Mouse (Mus musculus): ENCODE measurements at regions not wholly inside any gene's neighbourhood (a gene's known extent, or its start where the extent isn't known, plus 50 kb on each side); places are given as distances from the start of the nearest gene placed in this dataset.

DNA sequence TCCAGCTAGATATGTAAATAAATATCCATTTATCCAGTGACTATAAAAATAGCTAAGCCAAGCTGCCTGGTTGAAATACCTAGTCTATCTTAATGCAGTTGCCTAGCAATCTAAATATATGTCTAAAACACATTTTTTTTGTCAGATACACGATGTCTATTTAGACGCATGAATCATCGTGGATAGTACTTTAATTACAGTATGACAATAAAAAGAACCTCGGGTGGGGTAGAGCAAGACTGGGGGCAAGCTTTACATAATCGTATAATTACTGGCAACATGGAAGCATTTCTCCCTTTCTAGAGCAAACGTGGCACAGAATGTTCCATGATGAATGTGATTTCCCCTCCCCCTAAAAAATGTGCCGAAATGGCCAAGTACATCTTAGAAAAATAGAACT lies 180.4 kb downstream of the Gm19935 start:
- DNase-seq (ENCODE audit: low read depth, low spot score): no peak

DNA sequence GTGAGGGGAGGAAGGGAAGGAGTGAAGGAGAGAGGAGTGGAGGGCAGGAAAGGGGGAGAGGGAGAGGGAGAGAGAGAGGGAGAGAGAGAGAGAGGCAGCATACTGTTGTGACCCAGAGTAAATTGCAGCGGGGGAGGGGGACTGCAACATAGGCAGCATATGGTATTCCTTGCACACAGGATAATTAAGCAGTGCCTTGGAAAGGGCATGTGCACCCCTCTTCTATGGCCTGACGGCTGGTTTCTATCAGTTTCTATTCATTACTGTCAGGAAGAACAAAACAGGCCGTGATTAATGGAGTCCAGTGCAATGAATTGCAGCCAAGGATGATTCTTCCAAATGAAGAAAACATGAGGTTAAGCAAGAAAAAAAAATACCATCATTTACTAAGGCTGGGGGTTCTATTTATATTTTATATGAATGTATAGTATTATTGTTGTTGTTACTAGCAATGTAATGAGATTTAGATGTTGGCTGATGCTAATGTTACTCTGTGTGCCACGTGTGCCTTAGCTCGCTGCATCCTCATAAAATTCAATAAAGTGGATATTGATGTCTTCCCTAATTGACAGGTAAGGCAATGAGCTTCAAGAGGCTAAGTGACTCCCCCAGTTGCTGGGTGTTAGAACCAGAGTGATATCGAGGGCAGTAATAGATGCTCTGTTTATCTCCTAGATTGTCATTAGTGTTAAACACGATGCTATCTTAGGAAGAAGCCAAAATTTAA lies 181.3 kb downstream of the Gm19935 start:
- DNase-seq (ENCODE audit: low read depth, low spot score): no peak

DNA sequence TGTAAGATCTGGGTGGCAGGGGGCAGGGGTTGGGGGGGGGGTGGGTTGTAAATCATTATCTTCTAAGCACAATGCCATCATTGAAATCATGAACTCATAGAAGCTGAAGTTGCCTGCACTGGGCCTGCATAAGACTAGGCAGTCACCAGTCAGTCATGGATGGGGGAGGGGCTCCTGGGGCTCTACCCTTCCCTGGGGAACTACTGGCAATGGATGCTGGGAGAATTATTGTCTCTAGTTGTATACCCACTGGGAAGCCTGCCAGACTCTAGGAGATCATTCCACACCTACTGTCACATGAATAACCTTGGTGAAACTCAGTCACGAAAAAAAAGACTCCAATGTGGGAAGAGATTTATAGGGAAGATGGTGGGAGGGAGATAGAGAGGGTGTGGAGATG lies 186.4 kb downstream of the Gm19935 start:
- no peak for DNase-seq (ENCODE audit: low read depth, low spot score)

DNA sequence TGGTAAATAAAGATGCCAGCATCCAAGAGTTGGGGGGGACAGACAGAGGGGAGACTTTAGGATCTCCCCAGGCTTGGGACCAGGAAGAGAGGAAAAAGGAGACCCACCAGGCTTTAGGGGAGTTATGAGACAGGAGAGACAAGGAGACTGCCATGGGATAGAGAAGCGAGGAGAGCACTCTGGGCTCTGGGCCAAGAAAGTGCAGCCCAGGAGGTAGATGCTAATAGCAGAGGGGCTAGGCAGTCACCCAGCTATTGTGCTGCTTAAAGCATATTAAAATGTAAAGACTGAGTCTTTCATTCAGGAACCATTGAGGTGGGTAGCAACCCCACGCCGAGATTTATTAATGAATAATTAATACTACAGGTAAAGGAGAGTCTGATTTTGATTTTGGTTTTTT lies 208.8 kb downstream of the Gm19935 start:
- no peak for DNase-seq (ENCODE audit: low read depth, low spot score)

DNA sequence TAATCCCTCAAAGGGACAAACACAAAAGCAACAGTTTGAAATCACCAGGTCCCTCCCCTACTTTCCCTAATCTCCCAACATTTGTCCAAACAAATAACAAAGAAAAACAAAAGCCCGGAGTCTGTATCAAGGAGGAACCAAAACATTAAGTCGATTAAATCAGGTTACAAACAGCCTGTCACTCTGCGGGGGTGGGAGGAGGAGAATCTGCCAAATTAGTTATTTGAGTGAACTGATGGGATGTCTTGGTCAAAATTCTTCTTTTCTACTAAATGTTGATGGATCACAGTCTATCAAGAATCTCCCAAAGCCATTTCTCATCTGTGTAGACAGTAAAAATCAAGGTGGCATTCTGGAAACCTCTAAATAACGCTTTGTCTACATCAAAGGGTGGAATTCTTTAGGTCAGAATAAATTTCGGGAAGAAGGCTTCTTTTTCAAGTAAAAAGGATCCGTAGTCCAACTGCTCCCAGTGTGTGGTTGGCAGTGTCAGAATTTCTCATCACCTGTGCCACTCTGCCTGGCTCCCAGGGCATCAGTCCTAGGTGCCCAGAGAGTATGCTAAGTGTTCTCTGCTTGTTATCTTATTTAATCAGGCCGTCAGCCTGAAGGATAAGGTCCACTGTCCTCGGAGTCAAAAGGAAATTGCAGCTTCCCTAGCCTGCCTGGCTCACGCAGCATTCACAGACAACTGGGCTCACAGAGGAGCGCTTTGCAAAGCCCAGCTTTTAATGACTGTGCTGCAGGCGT lies 216.1 kb downstream of the Gm19935 start:
- no peak for DNase-seq (ENCODE audit: low read depth, low spot score)

DNA sequence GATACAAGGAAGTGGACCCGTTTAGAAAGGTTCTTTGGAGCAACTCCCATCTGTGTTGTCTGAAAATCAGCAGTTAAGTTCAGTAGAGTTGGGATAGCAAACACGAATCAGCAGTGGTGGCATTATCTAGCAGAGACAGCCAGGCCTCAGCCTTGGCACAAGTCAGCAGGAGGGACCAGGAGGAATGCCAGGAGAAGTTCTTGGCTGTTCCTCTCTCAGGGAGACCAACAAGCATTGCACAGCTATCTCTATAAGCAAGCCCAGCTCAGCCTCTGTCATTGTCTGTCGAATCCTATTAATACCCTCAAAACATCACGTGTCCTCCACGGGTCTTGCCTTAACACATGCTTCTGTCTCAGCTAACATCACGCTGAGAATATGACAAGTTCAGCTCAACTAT lies 219.8 kb downstream of the Gm19935 start:
- DNase-seq (ENCODE audit: low read depth, low spot score): no peak

DNA sequence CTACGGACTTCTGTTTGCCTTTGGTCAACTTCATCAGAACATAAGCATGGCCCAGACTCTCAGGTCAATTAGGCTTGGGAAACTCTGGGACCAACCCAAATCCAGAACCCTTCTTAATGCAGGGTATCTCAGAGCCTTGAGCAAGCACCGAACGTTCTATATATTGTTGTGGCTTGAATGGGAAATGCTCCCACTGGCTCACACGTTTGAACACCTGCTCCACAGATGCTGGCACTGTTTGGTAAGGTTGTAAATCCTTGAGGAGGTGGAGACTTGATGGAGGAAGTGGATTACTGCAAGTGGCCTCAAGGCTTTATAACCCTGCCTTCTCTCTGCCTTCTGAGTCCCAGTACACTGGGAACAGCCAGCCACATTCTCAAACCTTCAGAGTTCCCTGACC lies 231.3 kb upstream of the Tox3 start:
- DNase-seq (ENCODE audit: low read depth, low spot score): no peak

DNA sequence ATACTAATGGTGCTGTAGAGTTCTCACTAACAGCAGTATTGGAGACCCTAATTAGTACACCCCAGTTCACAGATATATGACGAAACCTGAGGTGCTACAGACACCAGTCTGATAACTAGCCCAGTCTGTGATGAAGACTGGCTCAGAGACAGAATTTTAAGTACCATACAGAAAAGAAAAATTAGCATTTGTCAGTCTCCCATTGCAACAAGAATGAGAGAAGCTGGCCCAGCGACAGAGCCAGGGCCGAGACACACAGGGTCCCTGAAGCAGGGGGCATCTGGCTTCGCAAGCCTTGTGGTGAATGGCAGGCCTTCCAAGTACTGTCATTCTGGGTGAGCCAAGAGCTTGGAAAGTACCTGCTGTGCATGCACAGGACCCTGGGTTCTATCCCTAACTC lies 228.8 kb upstream of the Tox3 start:
- DNase-seq (ENCODE audit: low read depth, low spot score): no peak

DNA sequence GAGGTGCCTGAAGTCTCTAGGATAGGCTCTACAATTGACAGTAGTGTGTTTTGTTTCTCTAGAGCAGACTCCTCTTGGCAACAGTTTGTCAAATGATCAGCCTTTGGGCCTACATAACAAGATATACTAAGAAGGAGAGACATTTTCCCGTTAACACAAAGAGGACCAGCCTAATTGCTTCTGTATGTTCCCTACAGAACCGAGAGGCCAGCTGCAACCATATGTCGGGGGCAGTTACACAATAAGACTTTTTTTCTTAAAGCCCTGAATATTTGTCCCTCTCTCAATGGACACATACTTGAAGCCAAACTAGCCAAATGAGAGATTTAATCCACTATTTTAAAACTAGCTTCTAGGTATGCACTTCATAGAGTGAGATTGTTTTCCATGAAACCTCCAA lies 226.5 kb upstream of the Tox3 start:
- no peak for DNase-seq (ENCODE audit: low read depth, low spot score)

DNA sequence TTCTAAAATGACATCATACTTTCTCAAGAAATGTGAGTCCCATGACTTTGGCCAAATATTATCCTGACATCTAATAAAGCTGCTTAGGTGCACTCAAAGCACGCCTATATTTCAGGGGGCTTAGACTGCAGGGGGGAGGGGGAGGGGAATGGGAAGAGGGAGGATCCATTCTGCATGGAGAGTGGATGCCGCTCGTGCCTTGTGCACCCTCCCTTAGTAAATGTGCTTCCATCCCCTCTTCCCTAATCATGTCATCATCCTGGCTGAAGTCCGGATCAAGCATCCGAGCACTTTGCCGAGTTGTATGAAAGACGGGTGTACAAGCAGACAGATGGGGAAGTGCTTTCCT lies 207.9 kb upstream of the Tox3 start:
- no peak for DNase-seq (ENCODE audit: low read depth, low spot score)

DNA sequence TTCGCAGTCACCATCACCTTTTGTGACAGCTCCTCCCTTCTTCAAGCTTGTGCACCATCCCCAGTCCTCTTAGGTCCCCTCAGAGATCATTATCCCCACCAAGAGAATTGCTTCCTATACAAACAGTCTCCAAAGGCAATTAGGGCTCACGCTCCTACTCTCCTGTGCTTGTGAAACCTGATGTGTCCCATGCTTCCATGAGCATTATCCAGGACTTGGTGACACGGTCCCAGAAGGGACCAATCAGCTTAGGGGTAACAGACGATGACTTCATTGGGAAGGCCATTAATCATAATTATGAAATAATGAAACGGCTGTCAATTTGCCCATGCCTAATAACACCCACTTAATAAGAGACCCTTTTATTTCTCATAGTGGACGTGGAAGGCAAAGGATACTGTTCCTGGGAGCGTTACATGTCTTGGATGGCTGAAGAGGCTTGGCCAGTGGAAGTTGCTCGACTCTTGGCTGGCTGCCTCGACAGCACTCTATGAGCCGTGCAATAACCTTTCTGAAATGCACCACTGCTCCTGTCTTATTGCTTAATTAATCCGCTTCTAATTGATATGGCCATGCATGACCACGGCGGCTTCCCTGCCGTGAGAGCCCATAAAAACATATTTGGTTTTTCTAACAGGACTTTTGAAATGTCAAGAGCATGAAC lies 207.4 kb upstream of the Tox3 start:
- no peak for DNase-seq (ENCODE audit: low read depth, low spot score)

DNA sequence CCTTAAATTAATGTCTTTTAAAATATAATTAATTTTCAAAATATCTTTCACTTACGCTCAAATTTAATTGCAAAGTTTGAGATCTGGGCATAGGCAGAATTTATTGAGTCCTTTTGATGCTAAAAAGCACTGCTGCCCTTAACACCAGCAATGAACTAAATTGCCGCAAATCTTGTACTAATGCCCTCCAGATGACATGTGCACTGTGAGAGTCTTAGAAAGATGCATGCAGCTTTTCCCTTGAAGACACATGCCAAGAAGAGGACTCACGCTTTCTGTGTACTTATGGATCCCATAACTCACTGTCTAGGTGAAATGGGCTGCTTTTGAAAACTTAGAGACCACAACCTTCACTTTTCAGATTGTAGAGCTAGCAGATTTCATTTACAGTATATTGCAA lies 199.1 kb upstream of the Tox3 start:
- no peak for DNase-seq (ENCODE audit: low read depth, low spot score)

DNA sequence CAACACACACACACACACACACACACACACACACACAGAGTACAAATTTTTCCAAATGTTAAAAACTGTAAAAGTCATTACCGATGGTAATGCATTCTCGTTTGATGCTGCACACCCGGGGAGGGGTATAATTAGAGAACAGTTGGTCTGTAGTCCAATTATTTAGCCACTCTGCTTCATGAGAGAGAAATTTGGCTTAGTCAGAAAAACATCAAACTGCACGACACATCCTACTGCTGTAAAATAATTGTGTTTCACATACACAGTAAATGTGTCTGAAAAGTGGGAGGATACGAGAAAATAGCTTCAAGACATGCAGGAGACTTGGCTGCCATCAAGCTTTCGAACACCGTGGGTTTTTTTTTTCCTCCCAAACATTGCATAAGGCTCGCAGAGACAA lies 194.5 kb upstream of the Tox3 start:
- no peak for DNase-seq (ENCODE audit: low read depth, low spot score)

DNA sequence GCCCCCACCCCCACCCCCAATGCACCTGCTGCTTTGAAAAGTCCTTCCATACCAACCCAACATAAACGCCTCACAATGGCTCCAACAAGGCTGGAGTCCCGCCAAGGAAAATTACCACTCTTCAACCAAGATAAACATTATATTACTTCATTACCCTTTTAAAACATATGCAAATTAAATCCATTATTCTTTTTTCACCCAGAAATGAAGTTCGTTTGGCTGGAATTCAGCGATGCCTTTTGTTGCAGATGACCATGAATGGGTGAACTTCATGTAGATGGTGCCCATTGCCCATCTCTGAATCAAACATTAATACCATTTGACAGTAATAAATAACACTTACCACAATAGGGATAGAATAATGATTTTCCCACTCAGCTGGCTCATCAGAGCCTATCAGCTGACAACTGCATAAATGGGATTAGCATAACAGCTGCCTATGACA lies 188.1 kb upstream of the Tox3 start:
- no peak for DNase-seq (ENCODE audit: low read depth, low spot score)

DNA sequence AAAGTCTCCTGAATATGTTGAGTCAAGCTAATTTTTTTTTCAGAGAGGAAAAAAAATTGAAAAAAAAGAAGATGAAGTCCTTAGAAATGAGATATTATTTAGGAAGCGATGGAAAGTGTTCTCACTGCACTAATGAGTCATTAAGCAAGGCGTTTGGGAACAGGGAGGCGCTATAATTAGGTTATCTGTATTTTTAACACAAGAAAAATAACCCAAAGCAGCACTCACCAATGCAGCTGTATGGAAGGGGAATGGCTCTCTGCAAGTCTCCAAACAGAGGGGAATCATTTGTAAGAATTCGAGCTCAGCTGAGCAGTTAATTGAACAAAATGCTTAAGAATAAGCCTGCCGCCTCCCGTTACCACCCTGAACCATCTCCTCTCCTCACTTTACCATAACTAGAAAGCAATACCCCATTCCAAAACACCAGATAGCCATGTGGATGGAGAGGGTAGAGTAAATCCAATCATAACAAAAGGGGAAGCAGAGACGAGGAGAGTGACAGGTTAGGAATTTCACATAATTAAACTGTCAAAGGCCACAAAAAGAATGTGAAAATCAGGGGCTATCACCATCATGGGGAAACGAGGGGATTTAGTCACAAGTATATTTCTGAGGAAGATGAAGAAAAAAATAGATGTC lies 187.5 kb upstream of the Tox3 start:
- no peak for DNase-seq (ENCODE audit: low read depth, low spot score)

DNA sequence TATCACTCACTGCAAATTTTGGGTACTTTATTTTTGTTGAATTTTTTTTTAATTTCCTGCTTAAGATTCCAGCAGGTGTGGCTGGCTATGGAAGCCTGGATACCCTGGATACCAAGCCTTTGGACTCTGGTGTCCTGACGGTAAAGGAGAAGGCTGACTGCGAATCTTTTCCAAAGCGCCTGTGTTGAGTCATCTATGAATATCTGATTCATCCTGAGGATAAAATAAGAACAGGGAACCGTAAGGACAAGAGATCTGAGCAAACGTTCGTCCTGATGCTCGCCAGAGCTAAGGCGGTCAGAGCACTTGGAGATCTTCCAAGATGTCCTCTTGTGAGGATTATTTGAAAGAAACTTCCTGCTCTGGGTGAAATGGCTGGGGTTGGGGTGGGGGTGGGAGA lies 173.2 kb upstream of the Tox3 start:
- DNase-seq (ENCODE audit: low read depth, low spot score): no peak

DNA sequence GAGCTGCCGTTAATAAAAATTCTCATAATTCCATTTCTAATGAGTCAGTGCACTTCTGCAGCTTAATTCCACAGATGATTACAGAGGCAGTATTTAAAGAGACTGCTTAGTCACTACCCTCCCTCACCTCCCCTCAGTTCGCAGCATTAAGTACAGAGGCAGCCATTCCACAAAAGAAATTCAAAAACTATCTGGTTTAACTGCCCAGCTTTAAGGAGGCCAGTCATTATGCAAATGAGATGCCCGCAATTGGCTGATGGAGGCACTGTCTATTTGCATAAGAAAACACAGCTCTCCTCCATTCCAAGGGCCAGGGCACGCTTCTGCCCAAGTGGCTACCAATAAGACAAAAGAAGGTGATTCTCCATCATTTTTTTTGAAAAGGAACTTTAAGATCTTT lies 172.0 kb upstream of the Tox3 start:
- DNase-seq (ENCODE audit: low read depth, low spot score): no peak

DNA sequence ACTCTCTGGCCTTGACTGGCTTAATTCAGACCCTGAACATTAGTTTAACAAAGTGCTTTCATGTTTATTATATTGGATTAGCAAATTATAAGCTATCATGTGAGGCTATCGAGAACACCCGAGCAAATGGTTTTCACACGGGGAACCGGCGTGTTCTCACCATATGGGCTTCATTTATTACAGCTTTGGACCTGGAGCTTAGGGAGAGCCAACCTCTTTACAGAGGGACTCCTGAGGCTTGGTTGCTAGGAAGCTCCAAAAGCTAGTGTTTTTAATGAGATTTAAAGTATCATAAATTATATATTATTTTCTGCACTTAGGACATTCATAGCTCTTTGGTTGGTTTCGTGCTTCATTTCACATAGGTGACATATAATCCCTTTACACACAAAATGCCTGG lies 171.4 kb upstream of the Tox3 start:
- no peak for DNase-seq (ENCODE audit: low read depth, low spot score)

DNA sequence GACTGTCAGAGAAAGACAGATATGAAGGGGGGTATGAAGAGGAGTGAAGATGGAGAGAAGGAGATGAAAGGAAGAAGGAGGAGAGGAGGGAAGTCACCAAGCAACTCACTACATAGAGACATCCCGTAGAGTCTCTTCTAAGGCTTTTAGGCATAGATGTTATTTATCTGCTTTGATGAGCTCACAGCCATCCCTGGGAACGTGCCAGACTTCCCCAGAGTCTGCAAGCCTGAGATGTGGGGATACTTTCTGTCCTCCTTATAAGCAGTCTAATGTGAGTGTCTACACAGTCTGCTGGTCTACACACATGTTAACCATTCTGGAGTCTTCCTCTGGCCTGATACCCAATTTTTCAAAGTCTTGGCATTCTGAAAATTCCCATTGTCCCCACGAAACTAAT lies 166.0 kb upstream of the Tox3 start:
- no peak for DNase-seq (ENCODE audit: low read depth, low spot score)

DNA sequence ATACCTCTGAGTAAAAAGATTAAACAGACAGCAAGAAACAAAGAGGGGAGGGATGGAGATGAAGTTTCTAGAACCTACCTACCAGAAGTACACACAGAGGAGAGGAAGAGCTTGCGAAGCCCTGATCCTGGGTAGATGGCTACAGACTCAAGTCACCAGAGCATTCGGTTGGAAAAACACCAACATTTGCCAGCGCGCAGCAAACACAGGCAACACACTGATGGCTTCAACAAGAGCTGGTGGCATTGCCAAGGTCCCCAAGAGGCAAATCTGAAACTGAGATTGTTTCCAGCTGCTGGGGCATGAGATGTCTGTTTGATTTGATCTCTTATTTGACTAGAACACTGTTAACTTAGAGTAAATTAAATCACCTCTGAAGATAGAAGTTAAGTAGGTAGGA lies 165.5 kb upstream of the Tox3 start:
- no peak for DNase-seq (ENCODE audit: low read depth, low spot score)

DNA sequence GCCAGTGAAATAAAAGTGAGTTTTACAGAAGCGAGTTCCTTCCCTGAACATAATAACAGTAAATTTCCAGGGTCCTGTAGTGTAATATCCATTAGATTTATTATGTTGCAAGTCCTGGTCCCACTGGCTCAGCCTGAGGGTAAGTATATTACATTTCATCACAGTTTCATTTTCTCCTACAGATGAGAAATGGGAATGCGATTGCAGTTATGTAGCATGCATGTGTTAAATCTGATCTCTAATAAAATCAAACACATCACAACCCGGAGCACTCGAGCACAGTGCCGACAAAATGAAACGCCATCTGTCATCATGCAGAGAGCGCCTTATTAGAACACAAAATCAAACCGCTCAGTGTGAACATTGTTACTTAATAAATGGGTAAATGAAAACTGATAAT lies 165.0 kb upstream of the Tox3 start:
- DNase-seq (ENCODE audit: low read depth, low spot score): no peak

DNA sequence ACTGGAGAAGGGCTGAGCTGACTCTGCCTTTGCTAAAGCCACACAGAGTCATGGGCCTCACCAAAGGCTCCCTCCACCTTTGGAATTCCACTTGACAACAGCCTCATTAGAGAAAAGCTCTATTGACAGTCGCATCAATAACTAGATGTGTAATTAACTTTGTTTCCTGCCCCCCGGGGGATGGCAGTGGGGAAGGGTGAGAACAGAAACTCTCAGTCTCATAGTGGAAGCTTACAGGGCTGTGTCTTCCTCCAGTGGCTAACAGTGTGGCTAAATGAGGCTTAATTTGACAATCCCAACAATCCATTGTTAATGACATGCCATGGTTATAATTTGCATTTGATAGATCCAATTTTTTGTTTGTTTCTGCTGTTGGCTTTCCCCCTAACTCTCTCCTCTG lies 164.5 kb upstream of the Tox3 start:
- no peak for DNase-seq (ENCODE audit: low read depth, low spot score)

DNA sequence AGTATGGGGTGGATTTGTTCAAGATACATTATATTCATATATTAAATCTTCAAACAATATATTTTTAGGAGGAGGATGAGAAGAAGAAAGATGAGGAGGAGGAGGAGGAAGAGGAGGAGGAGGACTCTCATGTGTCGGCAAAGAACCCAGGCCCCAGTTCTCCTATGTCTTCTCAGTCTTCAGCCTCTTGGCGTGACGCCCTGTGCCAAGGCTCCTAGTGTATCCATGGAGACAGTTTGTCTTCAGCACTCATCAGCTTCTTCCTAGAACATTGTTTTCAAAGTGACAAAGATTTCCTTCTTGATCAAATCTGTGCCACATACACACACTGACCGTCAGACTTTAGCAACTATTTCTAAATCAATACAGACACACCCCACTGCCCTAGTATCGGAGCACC lies 156.4 kb upstream of the Tox3 start:
- DNase-seq (ENCODE audit: low read depth, low spot score): no peak

Data from CD4-positive, CD25-positive, alpha-beta regulatory T cell, adult 2 months (primary cell).